9 mouse cellular contexts compared by ENCODE assay signal in the genomic region with DNA sequence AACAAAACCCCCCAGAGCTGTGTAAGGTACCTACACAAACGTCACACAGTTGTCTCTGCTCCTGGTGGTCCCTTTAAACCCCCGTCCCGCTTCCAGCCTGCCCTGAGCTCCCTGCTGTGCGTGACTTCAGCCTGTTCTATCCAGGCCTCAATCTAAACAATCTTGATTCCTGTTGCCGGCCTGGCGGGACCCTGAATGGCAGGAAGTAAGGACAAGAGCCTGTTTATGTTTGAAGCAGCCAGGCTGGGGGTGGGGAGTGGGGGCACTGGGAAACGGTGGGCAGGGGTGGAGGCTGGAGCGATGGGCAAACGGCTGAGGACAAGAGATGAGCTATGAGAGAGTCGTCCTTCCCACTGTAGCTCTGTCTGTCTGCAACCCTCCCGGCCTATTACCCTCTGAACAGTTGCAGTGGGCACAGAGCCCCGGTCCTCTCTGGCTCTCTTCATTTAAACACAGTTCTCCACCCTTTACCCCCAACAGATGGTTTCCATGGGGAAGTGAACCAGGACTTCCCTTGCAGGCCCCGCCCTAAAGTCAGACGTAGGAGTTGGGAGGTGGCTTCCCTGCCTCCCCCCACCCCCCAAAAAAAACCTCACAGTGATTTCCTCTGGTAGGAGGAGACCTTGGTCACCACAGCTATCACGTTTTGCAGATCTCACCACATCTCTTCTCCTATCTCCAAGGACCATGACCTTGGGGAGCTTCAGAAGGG. TPM values are rescaled to one million over a fixed set of nuclear protein-coding genes. Genes with fewer than 3 reads are reported as not detected.
DNase-seq lines count a peak whose midpoint lies in the region; ATAC-seq and TF ChIP-seq lines count a peak whose summit lies in the region.
"Had no signal": no experiment of that assay in that cellular context is flagged by ENCODE, and none has a peak within 500 bp of the region (broad histone marks: within the 10 kb centered on the region; RNA-seq: fewer than 3 reads in every experiment).

No protein-coding gene starts in this region.

- DNase-seq in midbrain, embryonic 10.5 days (ENCODE audit: low spot score) = no peak
- DNase-seq in midbrain, postnatal 0 days (ENCODE audit: low spot score) = no peak
- peak; percentile 66 for DNase-seq in embryo, embryonic 10.5 days (ENCODE audit: low spot score)
- DNase-seq in lung, postnatal 4 days = peak; percentile 81 to 89
- DNase-seq in cerebellum, postnatal 4 days (ENCODE audit: low spot score in 2 of 2) = no peak
- DNase-seq in cerebellum, postnatal 14 days = no peak

- peak overlapping the region; percentile 23 for H3K4me3 ChIP-seq in midbrain, embryonic 10.5 days
- H3K4me3 ChIP-seq in midbrain, postnatal 0 days (ENCODE audit: low read depth, low read length) = no peak overlapping the region
- H3K4me3 ChIP-seq in hindbrain, embryonic 12.5 days = no peak overlapping the region
- H3K4me3 ChIP-seq: midbrain, embryonic 12.5 days had no signal

- H3K4me1 ChIP-seq in midbrain, embryonic 10.5 days = peaks cover 38% of the 10 kb centered on the region
- H3K4me1 ChIP-seq in midbrain, postnatal 0 days (ENCODE audit: insufficient read depth, low read length) = no peaks in the 10 kb centered on the region
- peaks cover 33% of the 10 kb centered on the region for H3K4me1 ChIP-seq in hindbrain, embryonic 12.5 days

- no peak overlapping the region for H3K4me2 ChIP-seq in midbrain, postnatal 0 days (ENCODE audit: low read depth, low read length, poor library complexity, severe bottlenecking)
- peak overlapping the region; percentile 11 for H3K4me2 ChIP-seq in hindbrain, embryonic 12.5 days (replicated peaks)
- H3K4me2 ChIP-seq: midbrain, embryonic 12.5 days had no signal

- H3K9ac ChIP-seq in midbrain, postnatal 0 days (replicated peaks; ENCODE audit: low read length, poor library complexity, severe bottlenecking) = no peak overlapping the region
- 0 out of 2 replicates have a peak overlapping the region, but pooled peaks have one; percentile 19 for H3K9ac ChIP-seq in hindbrain, embryonic 12.5 days
- H3K9ac ChIP-seq: midbrain, embryonic 12.5 days had no signal

- no peaks in the 10 kb centered on the region for H3K9me3 ChIP-seq in midbrain, embryonic 10.5 days (replicated peaks)
- H3K9me3 ChIP-seq in midbrain, postnatal 0 days (ENCODE audit: low read length) = no peaks in the 10 kb centered on the region
- no peaks in the 10 kb centered on the region for H3K9me3 ChIP-seq in hindbrain, embryonic 12.5 days (replicated peaks)
- H3K9me3 ChIP-seq: midbrain, embryonic 12.5 days had no signal

- peak overlapping the region; percentile 61 for H3K27ac ChIP-seq in midbrain, embryonic 10.5 days (replicated peaks)
- H3K27ac ChIP-seq in midbrain, postnatal 0 days (ENCODE audit: low read depth, low read length) = no peak overlapping the region
- peak overlapping the region; percentile 30 for H3K27ac ChIP-seq in hindbrain, embryonic 12.5 days
- H3K27ac ChIP-seq: midbrain, embryonic 12.5 days had no signal

- peaks cover 86% of the 10 kb centered on the region for H3K27me3 ChIP-seq in midbrain, embryonic 10.5 days (ENCODE audit: low read depth, poor library complexity, severe bottlenecking)
- H3K27me3 ChIP-seq in midbrain, postnatal 0 days (ENCODE audit: insufficient read depth, low read length) = peaks cover 12% of the 10 kb centered on the region
- peaks cover 29% of the 10 kb centered on the region for H3K27me3 ChIP-seq in hindbrain, embryonic 12.5 days

- H3K36me3 ChIP-seq in midbrain, embryonic 10.5 days = no peaks in the 10 kb centered on the region
- H3K36me3 ChIP-seq in midbrain, postnatal 0 days (ENCODE audit: insufficient read depth, low read length) = no peaks in the 10 kb centered on the region
- H3K36me3 ChIP-seq in hindbrain, embryonic 12.5 days = no peaks in the 10 kb centered on the region
- H3K36me3 ChIP-seq: midbrain, embryonic 12.5 days had no signal

- no peak for TF ChIP-seq CTCF in midbrain, postnatal 0 days (IDR thresholded peaks at IDR 0.05)

- no peak for ATAC-seq in midbrain, postnatal 0 days (ENCODE audit: low FRiP score)
- ATAC-seq in hindbrain, embryonic 12.5 days (ENCODE audit: low FRiP score) = no peak
- ATAC-seq in frontal cortex, adult (ENCODE audit: low TSS enrichment) = no peak

- WGBS in midbrain, embryonic 10.5 days = 33% methylated on average over 15 of the region's 15 CpGs
- WGBS in midbrain, postnatal 0 days = 35% methylated on average over 15 of the region's 15 CpGs
- WGBS in hindbrain, embryonic 12.5 days = 18% methylated on average over 15 of the region's 15 CpGs

RNA-seq across cellular contexts. Expression of a gene that starts 5.8 kb away (rescaled TPM):
- 8.9 and 10.7 TPM in 2 replicates for polyA plus RNA-seq in midbrain, embryonic 10.5 days (2016; fragmentation: Nextera tagmentation; extraction: Ambion mirVana)
- 8.4 and 11.2 TPM in 2 replicates for total RNA-seq in midbrain, postnatal 0 days (2014; rRNA removed)
- 6.1 and 6.7 TPM in 2 replicates for polyA plus RNA-seq in midbrain, postnatal 0 days (2015; fragmentation: Nextera tagmentation; extraction: Ambion mirVana)
- 11.6 TPM in 2 replicates for polyA plus RNA-seq in hindbrain, embryonic 12.5 days (2016; fragmentation: Nextera tagmentation; extraction: Ambion mirVana)

RNA-seq across cellular contexts. Expression of a gene that starts 18.6 kb away (rescaled TPM):
- polyA plus RNA-seq in midbrain, embryonic 10.5 days (2016; fragmentation: Nextera tagmentation; extraction: Ambion mirVana) = not detected in 2 replicates
- total RNA-seq in midbrain, postnatal 0 days (2014; rRNA removed) = not detected in 2 replicates
- polyA plus RNA-seq in midbrain, postnatal 0 days (2015; fragmentation: Nextera tagmentation; extraction: Ambion mirVana) = not detected in 2 replicates
- not detected in 2 replicates for polyA plus RNA-seq in hindbrain, embryonic 12.5 days (2016; fragmentation: Nextera tagmentation; extraction: Ambion mirVana)
- polyA plus RNA-seq: midbrain, embryonic 12.5 days had no signal

RNA-seq across cellular contexts. Expression of a gene that starts 39.7 kb away (rescaled TPM):
- 5.4 and 7.0 TPM in 2 replicates for polyA plus RNA-seq in midbrain, embryonic 10.5 days (2016; fragmentation: Nextera tagmentation; extraction: Ambion mirVana)
- total RNA-seq in midbrain, postnatal 0 days (2014; rRNA removed) = 77.8 and 86.8 TPM in 2 replicates
- polyA plus RNA-seq in midbrain, postnatal 0 days (2015; fragmentation: Nextera tagmentation; extraction: Ambion mirVana) = 15.2 and 15.8 TPM in 2 replicates
- polyA plus RNA-seq in hindbrain, embryonic 12.5 days (2016; fragmentation: Nextera tagmentation; extraction: Ambion mirVana) = 12.2 and 15.5 TPM in 2 replicates

RNA-seq across cellular contexts. Expression of a gene that starts 55.8 kb away (rescaled TPM):
- polyA plus RNA-seq in midbrain, embryonic 10.5 days (2016; fragmentation: Nextera tagmentation; extraction: Ambion mirVana) = 0.88 and 1.7 TPM in 2 replicates
- 1.0 and 3.4 TPM in 2 replicates for total RNA-seq in midbrain, postnatal 0 days (2014; rRNA removed)
- 0.04 and 0.05 TPM in 2 replicates for polyA plus RNA-seq in midbrain, postnatal 0 days (2015; fragmentation: Nextera tagmentation; extraction: Ambion mirVana)
- polyA plus RNA-seq in hindbrain, embryonic 12.5 days (2016; fragmentation: Nextera tagmentation; extraction: Ambion mirVana) = 0.41 and 0.44 TPM in 2 replicates

Comparison
In these comparisons a context has a peak if more than half of its experiments do, and no peak if none do; other contexts are left out.
1. DNase-seq: peak in embryo, embryonic 10.5 days (single experiment) and lung, postnatal 4 days (2 of 2); none in midbrain, embryonic 10.5 days (single experiment), midbrain, postnatal 0 days (single experiment), cerebellum, postnatal 4 days (0 of 2) and cerebellum, postnatal 14 days (0 of 2).